Comparison of ENCODE assay signal across 7 mouse cellular contexts in genomic region chr17:83513655-83514212, GRCm38 (mm10). TPM values are rescaled to one million over a fixed set of nuclear protein-coding genes. Genes with fewer than 3 reads are reported as not detected.
DNase-seq lines count a peak whose midpoint lies in the region; ATAC-seq lines count a peak whose summit lies in the region.

No protein-coding gene starts in this region.

- no peaks in the 10 kb centered on the region for H3K27me3 ChIP-seq in embryonic facial prominence, embryonic 15.5 days
- H3K27me3 ChIP-seq in neural tube, embryonic 13.5 days: no peaks in the 10 kb centered on the region

- H3K9ac ChIP-seq in embryonic facial prominence, embryonic 15.5 days: peak overlapping the region; percentile 89
- H3K9ac ChIP-seq in neural tube, embryonic 13.5 days: peak overlapping the region; percentile 96

- H3K36me3 ChIP-seq in embryonic facial prominence, embryonic 15.5 days: no peaks in the 10 kb centered on the region
- no peaks in the 10 kb centered on the region for H3K36me3 ChIP-seq in neural tube, embryonic 13.5 days

- H3K4me3 ChIP-seq in embryonic facial prominence, embryonic 15.5 days (replicated peaks): peak overlapping the region; percentile 69
- peak overlapping the region; percentile 96 for H3K4me3 ChIP-seq in neural tube, embryonic 13.5 days

- H3K27ac ChIP-seq in embryonic facial prominence, embryonic 15.5 days (replicated peaks): peak overlapping the region; percentile 80
- H3K27ac ChIP-seq in neural tube, embryonic 13.5 days (replicated peaks): peak overlapping the region; percentile 76

- peak; percentile 55; the same call in 1 of the 2 replicates for ATAC-seq in embryonic facial prominence, embryonic 15.5 days (ENCODE audit: insufficient number of reproducible peaks, low FRiP score, low TSS enrichment, low read depth)
- ATAC-seq in neural tube, embryonic 13.5 days (ENCODE audit: low read depth): peak; percentile 69

- peak overlapping the region; percentile 55 for H3K4me2 ChIP-seq in embryonic facial prominence, embryonic 15.5 days (replicated peaks)
- H3K4me2 ChIP-seq in neural tube, embryonic 13.5 days: peak overlapping the region; percentile 90

- 2% methylated on average over 24 of the region's 24 CpGs for WGBS in embryonic facial prominence, embryonic 15.5 days
- WGBS in large intestine, adult 2 months: under 1% methylated on average over 24 of the region's 24 CpGs
- WGBS in neural tube, embryonic 13.5 days: 2% methylated on average over 24 of the region's 24 CpGs

- DNase-seq in ovary, postnatal 10 days (ENCODE audit: low spot score): peak; percentile 21
- no peak for DNase-seq in ovary, postnatal 36 days (ENCODE audit: low spot score)
- DNase-seq in large intestine, adult 2 months (ENCODE audit: low read depth, low spot score): peak; percentile 13
- no peak for DNase-seq in layer of hippocampus, postnatal 14 days (ENCODE audit: low spot score in 2 of 2)
- DNase-seq in cerebellum, adult 8-10 months: no peak

- H3K9me3 ChIP-seq in embryonic facial prominence, embryonic 15.5 days (replicated peaks): no peaks in the 10 kb centered on the region
- no peaks in the 10 kb centered on the region for H3K9me3 ChIP-seq in neural tube, embryonic 13.5 days

- peaks cover 22% of the 10 kb centered on the region for H3K4me1 ChIP-seq in embryonic facial prominence, embryonic 15.5 days
- peaks cover 24% of the 10 kb centered on the region for H3K4me1 ChIP-seq in neural tube, embryonic 13.5 days (replicated peaks)

RNA-seq across cellular contexts. Expression of gene Cox7a2l, which starts 3.4 kb away (rescaled TPM):
- 163 and 167 TPM in 2 replicates for polyA plus RNA-seq in embryonic facial prominence, embryonic 15.5 days (2015; fragmentation: Nextera tagmentation; extraction: Ambion mirVana)
- polyA plus RNA-seq in large intestine, adult 2 months (2012; rRNA removed): 142 and 155 TPM in 2 replicates
- 183 and 192 TPM in 2 replicates for polyA plus RNA-seq in neural tube, embryonic 13.5 days (2015; fragmentation: Nextera tagmentation; extraction: Ambion mirVana)
- 100 to 1,000 TPM; 184 to 185 TPM for total RNA-seq in layer of hippocampus, postnatal 14 days (2021)

Comparison
In these comparisons a context has a peak if more than half of its experiments do, and no peak if none do; other contexts are left out.
1. DNase-seq: peak in ovary, postnatal 10 days (single experiment) and large intestine, adult 2 months (single experiment); none in ovary, postnatal 36 days (single experiment), layer of hippocampus, postnatal 14 days (0 of 2) and cerebellum, adult 8-10 months (single experiment).